Mouse (Mus musculus) hematopoietic stem cell, adult 5-6 weeks (primary cell): ENCODE measurements around the gene Zfp821. TPM values are rescaled to one million over a fixed set of nuclear protein-coding genes. Genes with fewer than 3 reads are reported as not detected.
"Not testable (repeated sequence)": the region's sequence is repeated elsewhere in the genome, so short reads cannot be mapped to it uniquely, and the experiment has no call there.

ENCODE experiments used
- ATAC-seq, 2 experiments: fragments of 125-278 bp in 1 of 2; replicated peaks in 1 of 2; 2 replicates each; pipeline ENCODE4 v1.8.0; 2016 to 2017; ENCODE audit warnings: inconsistent platforms in 2 of 2, mild to moderate bottlenecking in 2 of 2, moderate number of reproducible peaks in 2 of 2, low read depth in 1 of 2, moderate TSS enrichment in 1 of 2; ENCODE audit not compliant: low FRiP score in 2 of 2, poor library complexity in 2 of 2, severe bottlenecking in 2 of 2, insufficient read depth in 1 of 2, low TSS enrichment in 1 of 2
- total RNA-seq: library from RNA; stranded (forward); fragments of 172-1452, 232-1000 nt; gene quantifications from 2 replicates; pipeline ENCODE4 v1.2.3, GENCODE M21; 2017

Gene Zfp821
- total RNA-seq, 1 experiment from 2014 or later = 7.6 TPM

GRCm38 (mm10) chr8:109754696-109755095, 49.4 kb downstream of the Zfp821 start:
- ATAC-seq = no peak

- not testable (repeated sequence) for ATAC-seq
Measured at GRCm38 (mm10) chr8:109755554-109755953, 50.2 kb downstream of the Zfp821 start.

GRCm38 (mm10) chr8:109756849-109757248, 51.5 kb downstream of the Zfp821 start:
- no peak for ATAC-seq

GRCm38 (mm10) chr8:109759426-109759825, 54.1 kb downstream of the Zfp821 start:
- no peak for ATAC-seq

- ATAC-seq = no peak
Measured at GRCm38 (mm10) chr8:109760221-109760620, 54.9 kb downstream of the Zfp821 start.

GRCm38 (mm10) chr8:109764031-109764430, 58.7 kb downstream of the Zfp821 start:
- no peak for ATAC-seq

- ATAC-seq = no peak
Measured at GRCm38 (mm10) chr8:109766081-109766480, 60.7 kb downstream of the Zfp821 start.

- no peak for ATAC-seq
Measured at GRCm38 (mm10) chr8:109773154-109773553, 67.8 kb downstream of the Zfp821 start.

Other genes with a start within 250 kb of the Zfp821 start
- gene Pmfbp1, start 211.5 kb upstream of the Zfp821 start, total RNA-seq = not detected in 2 replicates
- 53.2 and 58.5 TPM in 2 replicates for gene Dhx38, start 139.7 kb upstream of the Zfp821 start, total RNA-seq
- 9.6 and 14.2 TPM in 2 replicates for gene Txnl4b, start 139.7 kb upstream of the Zfp821 start, total RNA-seq
- gene Hp, start 126.4 kb upstream of the Zfp821 start, total RNA-seq = 26.8 and 110 TPM in 2 replicates
- gene Dhodh, start 96.9 kb upstream of the Zfp821 start, total RNA-seq = 17.4 and 17.6 TPM in 2 replicates
- 0.55 and 0.94 TPM in 2 replicates for gene Pkd1l3, start 91.0 kb upstream of the Zfp821 start, total RNA-seq
- 87.7 and 109 TPM in 2 replicates for gene Ist1, start 12.3 kb upstream of the Zfp821 start, total RNA-seq
- 13.3 and 14.1 TPM in 2 replicates for gene Atxn1l, start 32.2 kb downstream of the Zfp821 start, total RNA-seq
- 62.0 TPM in 2 replicates for gene Ap1g1, start 73.0 kb downstream of the Zfp821 start, total RNA-seq
- 6.3 and 8.4 TPM in 2 replicates for gene Phlpp2, start 163.0 kb downstream of the Zfp821 start, total RNA-seq